Mouse (Mus musculus) kidney, embryonic 14.5 days (tissue): ENCODE results near the gene Olfr378. TPM values are rescaled to one million over a fixed set of nuclear protein-coding genes. Genes with fewer than 3 reads are reported as not detected.

Experiments
- ATAC-seq: fragments of 200-750 bp; cut with Nextera tagmentation; 2 replicates; pipeline ENCODE4 v1.8.0; 2017; ENCODE audit warnings: moderate number of reproducible peaks, mild to moderate bottlenecking, moderate TSS enrichment, moderate library complexity; ENCODE audit not compliant: low FRiP score, low TSS enrichment
- H3K27ac ChIP-seq: fragments of 300-500 bp; sonication (generic); 2 replicates; pipeline ENCODE4 v1.5.1; 2014; ENCODE audit warnings: low read depth, mild to moderate bottlenecking, low read length, moderate library complexity, mixed read lengths
- H3K27me3 ChIP-seq: fragments of 300-500 bp; sonication (generic); 2 replicates; pipeline ENCODE4 v1.6.1; 2014; ENCODE audit warnings: mild to moderate bottlenecking, low read length; ENCODE audit not compliant: control insufficient read depth, insufficient read depth
- H3K36me3 ChIP-seq: fragments of 300-500 bp; sonication (generic); 2 replicates; pipeline ENCODE4 v1.6.1; 2014; ENCODE audit warnings: low read length, mixed read lengths; ENCODE audit not compliant: control insufficient read depth, insufficient read depth
- H3K4me1 ChIP-seq: fragments of 300-500 bp; sonication (generic); 2 replicates; pipeline ENCODE4 v1.6.1; 2014; ENCODE audit warnings: low read length, mixed read lengths; ENCODE audit not compliant: control insufficient read depth, insufficient read depth
- H3K4me2 ChIP-seq: fragments of 300-500 bp; sonication (generic); replicated peaks from 2 replicates; pipeline ENCODE4 v1.6.1; 2014; ENCODE audit warnings: low read depth, mild to moderate bottlenecking, low read length
- H3K4me3 ChIP-seq: fragments of 300-500 bp; sonication (generic); 2 replicates; pipeline ENCODE4 v1.5.1; 2014; ENCODE audit warnings: mild to moderate bottlenecking, low read length
- H3K9ac ChIP-seq: fragments of 300-500 bp; sonication (generic); 2 replicates; pipeline ENCODE4 v1.6.1; 2014; ENCODE audit warnings: low read depth, mild to moderate bottlenecking, low read length, moderate library complexity
- H3K9me3 ChIP-seq: fragments of 300-500 bp; sonication (generic); 2 replicates; pipeline ENCODE4 v1.6.1; 2016; ENCODE audit warnings: low read length; ENCODE audit not compliant: control insufficient read depth
- WGBS: fragments of 180-500 bp; shearing (Covaris S2); extraction: QIAGEN DNeasy Blood & Tissue Kit; methylation state at CpG from one replicate; pipeline ENCODE4 v1.1.7; 2014; 5-methylcytosine and 5-hydroxymethylcytosine counted together
- polyA plus RNA-seq: library from polyadenylated mRNA; unstranded; fragments of >200 nt; fragmentation: Nextera tagmentation; extraction: Ambion mirVana; gene quantifications from 2 replicates; pipeline ENCODE4 v1.2.1, GENCODE M21; 2014

The Olfr378 gene
- polyA plus RNA-seq: not detected in 2 replicates

DNA sequence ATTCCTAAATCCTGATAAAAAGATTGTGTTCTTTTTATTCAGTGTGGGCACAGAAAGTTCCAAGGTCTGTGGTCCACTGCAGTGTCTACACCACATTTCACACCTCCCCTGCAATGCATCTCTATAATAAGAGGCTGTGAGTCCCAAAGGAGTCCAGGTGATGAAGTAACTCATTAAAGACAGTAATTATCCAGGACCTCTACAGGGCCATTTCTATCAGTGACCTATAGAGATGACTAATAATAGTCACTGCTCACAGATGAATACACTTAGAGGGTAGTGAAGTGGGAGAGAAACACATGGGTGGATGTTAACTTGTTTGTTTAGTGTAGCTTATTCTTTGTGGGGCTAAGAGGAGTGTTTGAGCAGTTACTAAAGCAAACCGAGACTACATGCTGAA, at the start of gene Olfr378:
Olfr378 (minus strand) TSS at position 101 of the 400 bp plus-strand sequence.
- no peak within 1 kb of the TSS for H3K9ac ChIP-seq
- H3K9me3 ChIP-seq: no peaks in the 10 kb centered on the region; the same call in 1 of the 2 replicates
- WGBS: 83% methylated on average over 1 of the region's 1 CpGs
- no peak within 1 kb of the TSS for H3K4me2 ChIP-seq
- no peak for ATAC-seq
- H3K4me3 ChIP-seq: no peak within 1 kb of the TSS
- H3K36me3 ChIP-seq: no peaks in the 10 kb centered on the region
- no peaks in the 10 kb centered on the region for H3K27me3 ChIP-seq
- H3K27ac ChIP-seq: no peak within 1 kb of the TSS
- H3K4me1 ChIP-seq: no peaks in the 10 kb centered on the region

DNA sequence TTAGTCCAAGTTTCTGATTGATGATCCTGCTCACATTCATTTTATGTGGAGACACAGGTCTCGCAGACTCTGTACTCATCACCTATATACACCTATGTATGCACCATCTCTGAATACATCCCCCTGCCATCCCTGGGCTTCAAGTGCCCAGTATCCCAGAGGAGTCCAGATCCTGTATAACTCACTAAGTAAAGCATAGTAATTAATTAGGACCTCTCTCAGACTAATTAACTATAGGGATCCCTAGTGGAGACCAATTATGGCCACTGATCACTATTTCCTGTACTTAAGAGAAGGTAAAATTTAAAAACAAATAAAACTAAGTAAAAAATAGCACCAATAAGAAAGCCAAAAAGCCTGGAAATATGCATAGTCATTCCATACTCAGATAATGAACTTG, 29.1 kb upstream of the Olfr378 start, which contains the start of gene Olfr380:
Olfr380 (minus strand) TSS at position 101 of the 400 bp plus-strand sequence.
- Histone ChIP-seq H3K27ac (no peak within 1 kb of the TSS), H3K36me3 (no peaks in the 10 kb centered on the region), H3K9me3 (no peaks in the 10 kb centered on the region), H3K27me3 (no peaks in the 10 kb centered on the region), H3K9ac (no peak within 1 kb of the TSS), H3K4me3 (no peak within 1 kb of the TSS), H3K4me2 (no peak within 1 kb of the TSS), H3K4me1 (no peaks in the 10 kb centered on the region)
- WGBS: 93% methylated on average over 1 of the region's 1 CpGs
- ATAC-seq: no peak

DNA sequence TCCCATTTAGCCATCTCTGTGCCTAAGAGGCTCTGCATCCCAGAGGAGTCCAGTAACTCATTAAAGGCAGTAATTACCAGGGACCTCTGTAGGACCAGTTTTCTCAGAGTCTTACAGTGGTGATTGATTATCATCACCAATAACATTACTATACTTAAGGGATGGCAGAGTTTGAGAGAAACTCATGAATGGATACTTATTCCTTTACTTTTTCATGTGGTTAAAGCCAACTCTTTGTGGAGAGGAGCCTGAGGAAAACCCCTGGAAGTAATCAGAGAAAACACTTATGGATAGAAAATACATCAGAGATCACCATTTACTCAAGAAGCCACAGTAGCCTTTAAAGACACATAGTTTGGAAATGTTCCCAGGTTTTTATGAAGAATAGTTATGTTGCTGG, 28.8 kb downstream of the Olfr378 start, which contains the start of gene Olfr1:
Olfr1 (minus strand) TSS at position 101 of the 400 bp plus-strand sequence.
- H3K27ac ChIP-seq: no peak within 1 kb of the TSS
- H3K4me1 ChIP-seq: no peaks in the 10 kb centered on the region
- no peak within 1 kb of the TSS for H3K4me3 ChIP-seq
- H3K36me3 ChIP-seq: no peaks in the 10 kb centered on the region
- H3K27me3 ChIP-seq: no peaks in the 10 kb centered on the region
- no peaks in the 10 kb centered on the region for H3K9me3 ChIP-seq
- ATAC-seq: no peak
- H3K9ac ChIP-seq: no peak within 1 kb of the TSS
- H3K4me2 ChIP-seq: no peak within 1 kb of the TSS

DNA sequence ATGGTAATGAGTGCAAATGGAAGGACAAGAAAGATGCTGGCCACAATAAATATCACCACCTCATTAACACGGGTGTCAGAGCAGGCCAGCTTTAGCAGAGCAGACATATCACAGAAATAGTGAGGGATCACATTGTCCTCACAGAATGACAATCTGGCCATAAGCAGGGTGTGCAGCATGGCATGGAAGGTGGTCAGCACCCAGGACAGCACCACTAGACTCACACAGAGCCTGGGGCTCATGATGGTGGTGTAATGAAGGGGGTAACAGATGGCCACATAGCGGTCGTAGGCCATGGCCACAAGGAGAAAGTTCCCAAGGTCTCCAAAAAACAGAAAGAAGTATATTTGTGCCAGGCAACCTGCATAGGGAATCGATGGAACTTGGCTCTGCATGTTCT, 32.9 kb downstream of the Olfr378 start:
- 68% methylated on average over 4 of the region's 4 CpGs for WGBS
- Histone ChIP-seq H3K27ac (no peak overlapping the region), H3K27me3 (no peaks in the 10 kb centered on the region), H3K36me3 (no peaks in the 10 kb centered on the region), H3K9ac (no peak overlapping the region), H3K4me3 (no peak overlapping the region), H3K9me3 (no peaks in the 10 kb centered on the region), H3K4me1 (no peaks in the 10 kb centered on the region), H3K4me2 (no peak overlapping the region)
- no peak for ATAC-seq

Other genes with a start within 250 kb of the Olfr378 start
- 15.3 and 19.5 TPM in 2 replicates for gene Ctns, start 229.4 kb downstream of the Olfr378 start, polyA plus RNA-seq
- 0.77 and 1.1 TPM in 2 replicates for gene Shpk, start 229.0 kb downstream of the Olfr378 start, polyA plus RNA-seq
- not detected in 2 replicates for gene Trpv1, start 194.2 kb downstream of the Olfr378 start, polyA plus RNA-seq
- gene Trpv3, start 161.1 kb downstream of the Olfr378 start, polyA plus RNA-seq: 0.14 and 0.15 TPM in 2 replicates
- gene Aspa, start 98.9 kb downstream of the Olfr378 start, polyA plus RNA-seq: 4.5 and 6.3 TPM in 2 replicates
- gene Gm49340, start 98.7 kb downstream of the Olfr378 start, polyA plus RNA-seq: not detected in 2 replicates
- 0.16 TPM in 1 of 2 replicates, not detected in the other for gene Spata22, start 98.7 kb downstream of the Olfr378 start, polyA plus RNA-seq
- not detected in 2 replicates for gene Olfr20, start 77.7 kb downstream of the Olfr378 start, polyA plus RNA-seq
- not detected in 2 replicates for gene Olfr376, start 57.2 kb downstream of the Olfr378 start, polyA plus RNA-seq
- gene Olfr1, start 28.9 kb downstream of the Olfr378 start, polyA plus RNA-seq: not detected in 2 replicates
- not detected in 2 replicates for gene Olfr380, start 29.0 kb upstream of the Olfr378 start, polyA plus RNA-seq
- gene Olfr381, start 63.1 kb upstream of the Olfr378 start, polyA plus RNA-seq: not detected in 2 replicates
- gene Olfr382, start 88.7 kb upstream of the Olfr378 start, polyA plus RNA-seq: not detected in 2 replicates
- not detected in 2 replicates for gene Olfr385, start 164.5 kb upstream of the Olfr378 start, polyA plus RNA-seq
- gene Olfr384, start 170.1 kb upstream of the Olfr378 start, polyA plus RNA-seq: not detected in 2 replicates